ENCODE assay signal across 11 mouse cellular contexts in the genomic region with DNA sequence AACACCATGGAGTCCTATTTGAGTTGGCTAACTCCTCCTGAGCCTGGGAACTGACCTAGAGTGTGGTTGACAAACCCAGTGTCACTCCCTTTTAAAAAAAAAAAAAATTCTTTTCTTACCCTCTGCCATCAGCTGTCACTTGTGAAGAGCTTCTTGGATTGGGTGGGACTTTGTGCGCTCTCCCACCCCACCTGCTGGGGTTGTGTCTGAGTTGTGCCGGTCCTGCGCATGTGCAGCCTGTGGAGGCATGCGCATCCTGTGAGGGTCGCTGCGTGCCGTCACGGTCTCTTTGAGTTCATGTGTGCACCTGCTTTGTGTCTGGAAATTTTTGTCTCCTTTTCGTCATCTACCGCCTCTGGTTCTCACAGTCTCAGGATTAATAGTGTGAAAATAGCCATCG. TPM values are rescaled to one million over a fixed set of nuclear protein-coding genes. Genes with fewer than 3 reads are reported as not detected.
DNase-seq lines count a peak whose midpoint lies in the region; ATAC-seq and TF ChIP-seq lines count a peak whose summit lies in the region.
"Had no signal": no experiment of that assay in that cellular context is flagged by ENCODE, and none has a peak within 500 bp of the region (broad histone marks: within the 10 kb centered on the region; RNA-seq: fewer than 3 reads in every experiment).

No protein-coding gene starts in this region.

- H3K9me3 ChIP-seq in heart, embryonic 13.5 days = no peaks in the 10 kb centered on the region
- H3K9me3 ChIP-seq in embryonic facial prominence, embryonic 10.5 days = no peaks in the 10 kb centered on the region
- 0 out of 2 replicates have a peak, but pooled peaks cover 1% of the 10 kb centered on the region for H3K9me3 ChIP-seq in neural tube, embryonic 13.5 days
- H3K9me3 ChIP-seq in lung, postnatal 0 days (ENCODE audit: low read length) = no peaks in the 10 kb centered on the region

- DNase-seq in heart, adult 2 months = no peak
- DNase-seq in embryonic facial prominence, embryonic 10.5 days (ENCODE audit: low spot score) = peak; percentile 66
- DNase-seq in layer of hippocampus, adult 18-20 months (ENCODE audit: low spot score in 2 of 2) = peak; percentile 14 to 31
- no peak for DNase-seq in lung, postnatal 0 days (ENCODE audit: low spot score)
- no peak for DNase-seq in liver

- H3K4me1 ChIP-seq in heart, embryonic 13.5 days = no peaks in the 10 kb centered on the region
- H3K4me1 ChIP-seq in heart, adult 2 months (ENCODE audit: control insufficient read depth, insufficient read depth, low read length) = no peaks in the 10 kb centered on the region
- no peaks in the 10 kb centered on the region for H3K4me1 ChIP-seq in embryonic facial prominence, embryonic 10.5 days
- H3K4me1 ChIP-seq in neural tube, embryonic 13.5 days (replicated peaks) = no peaks in the 10 kb centered on the region
- H3K4me1 ChIP-seq in lung, postnatal 0 days (ENCODE audit: insufficient read depth, low read depth, low read length) = no peaks in the 10 kb centered on the region

- TF ChIP-seq CTCF in heart, adult 2 months (IDR thresholded peaks at IDR 0.05) = no peak
- no peak for TF ChIP-seq CTCF in lung, postnatal 0 days (IDR thresholded peaks at IDR 0.05)

- H3K36me3 ChIP-seq in heart, embryonic 13.5 days = no peaks in the 10 kb centered on the region
- H3K36me3 ChIP-seq in heart, adult 2 months (ENCODE audit: control insufficient read depth, insufficient read depth, low read length) = no peaks in the 10 kb centered on the region
- no peaks in the 10 kb centered on the region for H3K36me3 ChIP-seq in embryonic facial prominence, embryonic 10.5 days (replicated peaks)
- no peaks in the 10 kb centered on the region for H3K36me3 ChIP-seq in neural tube, embryonic 13.5 days
- H3K36me3 ChIP-seq in lung, postnatal 0 days (ENCODE audit: insufficient read depth, low read length) = no peaks in the 10 kb centered on the region

- TF ChIP-seq POLR2A in heart, adult 2 months (IDR thresholded peaks at IDR 0.05; ENCODE audit: insufficient read depth, low read depth, low read length) = no peak

- no peak overlapping the region for H3K9ac ChIP-seq in heart, embryonic 13.5 days
- no peak overlapping the region for H3K9ac ChIP-seq in heart, adult 2 months (ENCODE audit: low read depth, low read length)
- H3K9ac ChIP-seq in neural tube, embryonic 13.5 days = no peak overlapping the region
- H3K9ac ChIP-seq in lung, postnatal 0 days (replicated peaks; ENCODE audit: low read depth) = no peak overlapping the region

- H3K27me3 ChIP-seq in heart, embryonic 13.5 days (replicated peaks) = peaks cover 3% of the 10 kb centered on the region; the same call in 1 of the 2 replicates
- H3K27me3 ChIP-seq in heart, adult 2 months (ENCODE audit: control insufficient read depth, insufficient read depth, low read length) = no peaks in the 10 kb centered on the region
- H3K27me3 ChIP-seq in embryonic facial prominence, embryonic 10.5 days (replicated peaks; ENCODE audit: low read depth, poor library complexity, severe bottlenecking) = no peaks in the 10 kb centered on the region
- no peaks in the 10 kb centered on the region for H3K27me3 ChIP-seq in neural tube, embryonic 13.5 days
- no peaks in the 10 kb centered on the region for H3K27me3 ChIP-seq in lung, postnatal 0 days (replicated peaks; ENCODE audit: insufficient read depth, low read length)

- no peak for ATAC-seq in heart, embryonic 13.5 days (ENCODE audit: extremely low read depth, insufficient number of reproducible peaks, low FRiP score, low TSS enrichment)
- peak; percentile 91 for ATAC-seq in neural tube, embryonic 13.5 days (ENCODE audit: low read depth)
- no peak for ATAC-seq in lung, postnatal 0 days
- no peak for ATAC-seq in cerebellum, adult (ENCODE audit: insufficient number of reproducible peaks, low FRiP score, low TSS enrichment)

- no peak for TF ChIP-seq EP300 in heart, adult 2 months (IDR thresholded peaks at IDR 0.05; ENCODE audit: insufficient read depth, low read depth, low read length)
- no peak for TF ChIP-seq EP300 in lung, postnatal 0 days (IDR thresholded peaks at IDR 0.05)

- H3K4me2 ChIP-seq in heart, embryonic 13.5 days = 0 out of 2 replicates have a peak overlapping the region, but pooled peaks have one; percentile 4
- H3K4me2 ChIP-seq in neural tube, embryonic 13.5 days = peak overlapping the region; percentile 36
- no peak overlapping the region for H3K4me2 ChIP-seq in lung, postnatal 0 days (replicated peaks; ENCODE audit: low read depth, low read length)

- H3K79me2 ChIP-seq in heart, adult 2 months (replicated peaks; ENCODE audit: control insufficient read depth, insufficient read depth, low read length) = no peaks in the 10 kb centered on the region

- no peak overlapping the region for H3K27ac ChIP-seq in heart, embryonic 13.5 days (replicated peaks)
- no peak overlapping the region for H3K27ac ChIP-seq in heart, adult 2 months
- no peak overlapping the region for H3K27ac ChIP-seq in embryonic facial prominence, embryonic 10.5 days (replicated peaks)
- H3K27ac ChIP-seq in neural tube, embryonic 13.5 days (replicated peaks) = no peak overlapping the region
- no peak overlapping the region for H3K27ac ChIP-seq in lung, postnatal 0 days (ENCODE audit: low read length)

- whole genome bisulfite sequencing in heart, embryonic 13.5 days = 15% methylated on average over 11 of the region's 11 CpGs
- 12% methylated on average over 11 of the region's 11 CpGs for WGBS in heart, adult 2 months
- 5% methylated on average over 11 of the region's 11 CpGs for WGBS in embryonic facial prominence, embryonic 10.5 days
- 4% methylated on average over 11 of the region's 11 CpGs for WGBS in neural tube, embryonic 13.5 days
- 7% methylated on average over 11 of the region's 11 CpGs for WGBS in lung, postnatal 0 days

- H3K4me3 ChIP-seq in heart, embryonic 13.5 days = no peak overlapping the region
- no peak overlapping the region for H3K4me3 ChIP-seq in heart, adult 2 months
- H3K4me3 ChIP-seq in embryonic facial prominence, embryonic 10.5 days = no peak overlapping the region
- no peak overlapping the region for H3K4me3 ChIP-seq in neural tube, embryonic 13.5 days
- H3K4me3 ChIP-seq in lung, postnatal 0 days (ENCODE audit: low read depth, low read length) = no peak overlapping the region

- intact Hi-C loops in heart, adult 2 months (cut with DNase I) = no loop called here

RNA-seq across cellular contexts. Expression of gene Cyp2b19, which starts 23.6 kb away (rescaled TPM):
- polyA plus RNA-seq in heart, embryonic 13.5 days (2015; fragmentation: Nextera tagmentation; extraction: Ambion mirVana) = not detected in 2 replicates
- not detected for total RNA-seq in heart, adult 2 months (2021)
- not detected in 2 replicates for polyA plus RNA-seq in heart, adult 2 months (2012; rRNA removed)
- polyA plus RNA-seq in embryonic facial prominence, embryonic 10.5 days (2016; fragmentation: Nextera tagmentation; extraction: Ambion mirVana) = 0.05 TPM in 1 of 2 replicates, not detected in the other
- not detected for total RNA-seq in layer of hippocampus, adult 18-20 months (2021)
- 0.22 and 0.42 TPM in 2 replicates for polyA plus RNA-seq in neural tube, embryonic 13.5 days (2015; fragmentation: Nextera tagmentation; extraction: Ambion mirVana)
- polyA plus RNA-seq in lung, postnatal 0 days (2015; fragmentation: Nextera tagmentation; extraction: Ambion mirVana) = 0.06 and 0.12 TPM in 2 replicates
- total RNA-seq: granulocyte monocyte progenitor cell, adult 5-6 weeks had no signal
- polyA plus RNA-seq: C2C12 had no signal

RNA-seq across cellular contexts. Expression of gene Cyp2g1, which starts 28.2 kb away (rescaled TPM):
- polyA plus RNA-seq in heart, embryonic 13.5 days (2015; fragmentation: Nextera tagmentation; extraction: Ambion mirVana) = not detected in 2 replicates
- total RNA-seq in heart, adult 2 months (2021) = not detected
- polyA plus RNA-seq in heart, adult 2 months (2012; rRNA removed) = not detected in 2 replicates
- polyA plus RNA-seq in embryonic facial prominence, embryonic 10.5 days (2016; fragmentation: Nextera tagmentation; extraction: Ambion mirVana) = not detected in 2 replicates
- total RNA-seq in layer of hippocampus, adult 18-20 months (2021) = not detected
- polyA plus RNA-seq in neural tube, embryonic 13.5 days (2015; fragmentation: Nextera tagmentation; extraction: Ambion mirVana) = not detected in 2 replicates
- polyA plus RNA-seq in lung, postnatal 0 days (2015; fragmentation: Nextera tagmentation; extraction: Ambion mirVana) = 0.08 and 0.10 TPM in 2 replicates
- total RNA-seq: granulocyte monocyte progenitor cell, adult 5-6 weeks had no signal
- polyA plus RNA-seq: C2C12; limb, embryonic 14.5 days had no signal

RNA-seq across cellular contexts. Expression of gene Cyp2a5, which starts 54.6 kb away (rescaled TPM):
- polyA plus RNA-seq in heart, embryonic 13.5 days (2015; fragmentation: Nextera tagmentation; extraction: Ambion mirVana) = not detected in 2 replicates
- total RNA-seq in heart, adult 2 months (2021) = not detected
- 0.64 and 35.7 TPM in 2 replicates for polyA plus RNA-seq in heart, adult 2 months (2012; rRNA removed)
- polyA plus RNA-seq in embryonic facial prominence, embryonic 10.5 days (2016; fragmentation: Nextera tagmentation; extraction: Ambion mirVana) = not detected in 2 replicates
- not detected for total RNA-seq in layer of hippocampus, adult 18-20 months (2021)
- polyA plus RNA-seq in neural tube, embryonic 13.5 days (2015; fragmentation: Nextera tagmentation; extraction: Ambion mirVana) = not detected in 2 replicates
- polyA plus RNA-seq in lung, postnatal 0 days (2015; fragmentation: Nextera tagmentation; extraction: Ambion mirVana) = 1.0 and 1.2 TPM in 2 replicates
- total RNA-seq: granulocyte monocyte progenitor cell, adult 5-6 weeks had no signal
- polyA plus RNA-seq: C2C12; limb, embryonic 14.5 days had no signal

Comparison
In these comparisons a context has a peak if more than half of its experiments do, and no peak if none do; other contexts are left out.
1. DNase-seq: peak in embryonic facial prominence, embryonic 10.5 days (single experiment) and layer of hippocampus, adult 18-20 months (2 of 2); none in heart, adult 2 months (0 of 2), lung, postnatal 0 days (single experiment) and liver (single experiment).